Mouse (Mus musculus): ENCODE results near the gene 1810062G17Rik. TPM values are rescaled to one million over a fixed set of nuclear protein-coding genes. Genes with fewer than 3 reads are reported as not detected.

1810062G17Rik gene
- polyA plus RNA-seq, 1 experiment from 2014 or later: not detected

- 97% methylated on average over 5 of the region's 5 CpGs for whole genome bisulfite sequencing
- Histone ChIP-seq H3K4me2 (ENCODE audit: low read length) (no peak overlapping the region), H3K27ac (ENCODE audit: low read length) (no peak overlapping the region), H3K9ac (replicated peaks; ENCODE audit: low read depth, low read length) (no peak overlapping the region), H3K36me3 (ENCODE audit: control insufficient read depth, insufficient read depth) (no peaks in the 10 kb centered on the region), H3K4me1 (replicated peaks; ENCODE audit: control insufficient read depth, insufficient read depth, low read length) (peaks cover 13% of the 10 kb centered on the region), H3K4me3 (replicated peaks; ENCODE audit: low read length) (no peak overlapping the region), H3K27me3 (replicated peaks; ENCODE audit: control insufficient read depth, insufficient read depth, low read length) (no peaks in the 10 kb centered on the region), H3K9me3 (ENCODE audit: control insufficient read depth, low read length) (no peaks in the 10 kb centered on the region)
- no peak for ATAC-seq
Measured at GRCm38 (mm10) chr3:36473222-36473621, 2.5 kb upstream of the 1810062G17Rik start.

GRCm38 (mm10) chr3:36474421-36474820 is 1.3 kb upstream of the 1810062G17Rik start:
- 77% methylated on average over 5 of the region's 5 CpGs for WGBS
- H3K4me3 ChIP-seq (replicated peaks; ENCODE audit: low read length): no peak overlapping the region

GRCm38 (mm10) chr3:36474938-36475483 is 726 bp upstream of the 1810062G17Rik start:
- Histone ChIP-seq H3K36me3 (ENCODE audit: control insufficient read depth, insufficient read depth) (no peaks in the 10 kb centered on the region), H3K9me3 (ENCODE audit: control insufficient read depth, low read length) (no peaks in the 10 kb centered on the region), H3K27ac (ENCODE audit: low read length) (no peak overlapping the region), H3K27me3 (replicated peaks; ENCODE audit: control insufficient read depth, insufficient read depth, low read length) (no peaks in the 10 kb centered on the region), H3K9ac (replicated peaks; ENCODE audit: low read depth, low read length) (peak overlapping the region; percentile 63), H3K4me3 (replicated peaks; ENCODE audit: low read length) (peak overlapping the region; percentile 70), H3K4me1 (replicated peaks; ENCODE audit: control insufficient read depth, insufficient read depth, low read length) (peaks cover 13% of the 10 kb centered on the region), H3K4me2 (ENCODE audit: low read length) (peak overlapping the region; percentile 99)
- 2% methylated on average over 24 of the region's 24 CpGs for WGBS
- ATAC-seq: no peak; the same call in 1 of the 2 replicates

More at GRCm38 (mm10) chr3:36474421-36474820, 1.3 kb upstream of the 1810062G17Rik start:
- no peak for ATAC-seq
- Histone ChIP-seq H3K36me3 (ENCODE audit: control insufficient read depth, insufficient read depth) (no peaks in the 10 kb centered on the region), H3K27ac (ENCODE audit: low read length) (no peak overlapping the region), H3K9ac (replicated peaks; ENCODE audit: low read depth, low read length) (no peak overlapping the region), H3K27me3 (replicated peaks; ENCODE audit: control insufficient read depth, insufficient read depth, low read length) (no peaks in the 10 kb centered on the region), H3K4me2 (ENCODE audit: low read length) (no peak overlapping the region; the same call in 1 of the 2 replicates), H3K9me3 (ENCODE audit: control insufficient read depth, low read length) (no peaks in the 10 kb centered on the region), H3K4me1 (replicated peaks; ENCODE audit: control insufficient read depth, insufficient read depth, low read length) (peaks cover 13% of the 10 kb centered on the region)

GRCm38 (mm10) chr3:36476261-36477155 is 771 bp downstream of the 1810062G17Rik start:
- peak overlapping the region; percentile 99 for H3K4me2 ChIP-seq (ENCODE audit: low read length)
- no peaks in the 10 kb centered on the region for H3K27me3 ChIP-seq (replicated peaks; ENCODE audit: control insufficient read depth, insufficient read depth, low read length)
- no peak overlapping the region for H3K27ac ChIP-seq (ENCODE audit: low read length)
- H3K36me3 ChIP-seq (ENCODE audit: control insufficient read depth, insufficient read depth): no peaks in the 10 kb centered on the region
- H3K9me3 ChIP-seq (ENCODE audit: control insufficient read depth, low read length): no peaks in the 10 kb centered on the region
- H3K4me3 ChIP-seq (replicated peaks; ENCODE audit: low read length): peak overlapping the region; percentile 70
- peaks cover 13% of the 10 kb centered on the region for H3K4me1 ChIP-seq (replicated peaks; ENCODE audit: control insufficient read depth, insufficient read depth, low read length)
- 39% methylated on average over 20 of the region's 20 CpGs for WGBS
- 0 out of 2 replicates have a peak, but pooled peaks have one; percentile 3 for ATAC-seq
- peak overlapping the region; percentile 63 for H3K9ac ChIP-seq (replicated peaks; ENCODE audit: low read depth, low read length)

- Histone ChIP-seq H3K9me3 (ENCODE audit: control insufficient read depth, low read length) (no peaks in the 10 kb centered on the region), H3K9ac (replicated peaks; ENCODE audit: low read depth, low read length) (no peak overlapping the region), H3K36me3 (ENCODE audit: control insufficient read depth, insufficient read depth) (no peaks in the 10 kb centered on the region), H3K27ac (ENCODE audit: low read length) (no peak overlapping the region), H3K27me3 (replicated peaks; ENCODE audit: control insufficient read depth, insufficient read depth, low read length) (no peaks in the 10 kb centered on the region), H3K4me1 (replicated peaks; ENCODE audit: control insufficient read depth, insufficient read depth, low read length) (peaks cover 17% of the 10 kb centered on the region), H3K4me2 (ENCODE audit: low read length) (no peak overlapping the region), H3K4me3 (replicated peaks; ENCODE audit: low read length) (no peak overlapping the region)
- no peak for ATAC-seq
- WGBS: 46% methylated on average over 8 of the region's 8 CpGs
Measured at GRCm38 (mm10) chr3:36478776-36479175, 3.0 kb downstream of the 1810062G17Rik start.

GRCm38 (mm10) chr3:36480486-36480885 is 4.7 kb downstream of the 1810062G17Rik start:
- no peak for ATAC-seq
- Histone ChIP-seq H3K4me1 (replicated peaks; ENCODE audit: control insufficient read depth, insufficient read depth, low read length) (peaks cover 12% of the 10 kb centered on the region), H3K9me3 (ENCODE audit: control insufficient read depth, low read length) (no peaks in the 10 kb centered on the region), H3K36me3 (ENCODE audit: control insufficient read depth, insufficient read depth) (no peaks in the 10 kb centered on the region), H3K27ac (ENCODE audit: low read length) (no peak overlapping the region), H3K27me3 (replicated peaks; ENCODE audit: control insufficient read depth, insufficient read depth, low read length) (no peaks in the 10 kb centered on the region), H3K4me2 (ENCODE audit: low read length) (no peak overlapping the region), H3K4me3 (replicated peaks; ENCODE audit: low read length) (no peak overlapping the region), H3K9ac (replicated peaks; ENCODE audit: low read depth, low read length) (no peak overlapping the region)
- 63% methylated on average over 2 of the region's 2 CpGs for WGBS

- peak; percentile 81 for ATAC-seq
- no peaks in the 10 kb centered on the region for H3K27me3 ChIP-seq (replicated peaks; ENCODE audit: control insufficient read depth, insufficient read depth, low read length)
- 0 out of 2 replicates have a peak overlapping the region, but pooled peaks have one; percentile 17 for H3K9ac ChIP-seq (replicated peaks; ENCODE audit: low read depth, low read length)
- no peaks in the 10 kb centered on the region for H3K9me3 ChIP-seq (ENCODE audit: control insufficient read depth, low read length)
- H3K4me1 ChIP-seq (replicated peaks; ENCODE audit: control insufficient read depth, insufficient read depth, low read length): peaks cover 5% of the 10 kb centered on the region; the same call in 1 of the 2 replicates
- no peaks in the 10 kb centered on the region for H3K36me3 ChIP-seq (ENCODE audit: control insufficient read depth, insufficient read depth)
- 4% methylated on average over 11 of the region's 11 CpGs for WGBS
- H3K27ac ChIP-seq (ENCODE audit: low read length): peak overlapping the region; percentile 66
- no peak overlapping the region for H3K4me2 ChIP-seq (ENCODE audit: low read length)
- H3K4me3 ChIP-seq (replicated peaks; ENCODE audit: low read length): no peak overlapping the region
Measured at GRCm38 (mm10) chr3:36481776-36482193, 6.0 kb downstream of the 1810062G17Rik start.

- Histone ChIP-seq H3K4me2 (ENCODE audit: low read length) (no peak overlapping the region), H3K27ac (ENCODE audit: low read length) (no peak overlapping the region), H3K4me1 (replicated peaks; ENCODE audit: control insufficient read depth, insufficient read depth, low read length) (peaks cover 5% of the 10 kb centered on the region; the same call in 1 of the 2 replicates), H3K9me3 (ENCODE audit: control insufficient read depth, low read length) (no peaks in the 10 kb centered on the region), H3K27me3 (replicated peaks; ENCODE audit: control insufficient read depth, insufficient read depth, low read length) (no peaks in the 10 kb centered on the region), H3K36me3 (ENCODE audit: control insufficient read depth, insufficient read depth) (no peaks in the 10 kb centered on the region), H3K9ac (replicated peaks; ENCODE audit: low read depth, low read length) (no peak overlapping the region), H3K4me3 (replicated peaks; ENCODE audit: low read length) (no peak overlapping the region)
- WGBS: 24% methylated on average over 9 of the region's 9 CpGs
- ATAC-seq: no peak
Measured at GRCm38 (mm10) chr3:36482940-36483339, 7.2 kb downstream of the 1810062G17Rik start.

- 91% methylated on average over 4 of the region's 4 CpGs for WGBS
- no peaks in the 10 kb centered on the region for H3K27me3 ChIP-seq (replicated peaks; ENCODE audit: control insufficient read depth, insufficient read depth, low read length)
- no peak for ATAC-seq
- peaks cover 5% of the 10 kb centered on the region; the same call in 1 of the 2 replicates for H3K4me1 ChIP-seq (replicated peaks; ENCODE audit: control insufficient read depth, insufficient read depth, low read length)
- H3K27ac ChIP-seq (ENCODE audit: low read length): no peak overlapping the region
- H3K9me3 ChIP-seq (ENCODE audit: control insufficient read depth, low read length): no peaks in the 10 kb centered on the region
- H3K4me3 ChIP-seq (replicated peaks; ENCODE audit: low read length): no peak overlapping the region
- no peaks in the 10 kb centered on the region for H3K36me3 ChIP-seq (ENCODE audit: control insufficient read depth, insufficient read depth)
- H3K4me2 ChIP-seq (ENCODE audit: low read length): no peak overlapping the region
- no peak overlapping the region for H3K9ac ChIP-seq (replicated peaks; ENCODE audit: low read depth, low read length)
Measured at GRCm38 (mm10) chr3:36484292-36484691, 8.6 kb downstream of the 1810062G17Rik start.

Measured in forebrain, embryonic 16.5 days (tissue).